Mouse (Mus musculus) heart, postnatal 10 days (tissue): ENCODE measurements around the gene Ttll7. TPM values are rescaled to one million over a fixed set of nuclear protein-coding genes. Genes with fewer than 3 reads are reported as not detected.

Source experiments
- DNase-seq, 2 experiments: peaks; one replicate each; pipeline ENCODE4 v3.0.0; 2021
- intact Hi-C: fragments of 180-260 bp; cut with DNase I; formaldehyde crosslinking; loops from one replicate; pipeline ENCODE4 v1.15.1; 2025
- total RNA-seq, 2 experiments: library from RNA; stranded (reverse); gene quantifications; 2 replicates each; pipeline ENCODE4 v1.2.3; 2021

Ttll7 gene
- total RNA-seq, result 1 to 10 TPM; 2.6 to 3.1 TPM

GRCm38 (mm10) chr3:146851966-146852891, at the start of gene Ttll7:
TSS of gene Ttll7 (plus strand) at chr3:146852367.
- DNase-seq, result peak; percentile 85 to 86
- intact Hi-C loops, result loop anchor here (2.0 kb wide), 1 partner anchor 59 kb away; no protein-coding TSS in a partner anchor

- peak in 1 of 2 experiments; percentile 76 for DNase-seq
- intact Hi-C loops, result no loop called here
Measured at GRCm38 (mm10) chr3:146812041-146812878, 39.9 kb upstream of the Ttll7 start.

GRCm38 (mm10) chr3:146812901-146813393, 39.2 kb upstream of the Ttll7 start, which contains the start of gene Prkacb:
TSS of gene Prkacb (minus strand) at chr3:146812990.
- peak; percentile 94 to 95 for DNase-seq
- intact Hi-C loops, result no loop called here

DNA sequence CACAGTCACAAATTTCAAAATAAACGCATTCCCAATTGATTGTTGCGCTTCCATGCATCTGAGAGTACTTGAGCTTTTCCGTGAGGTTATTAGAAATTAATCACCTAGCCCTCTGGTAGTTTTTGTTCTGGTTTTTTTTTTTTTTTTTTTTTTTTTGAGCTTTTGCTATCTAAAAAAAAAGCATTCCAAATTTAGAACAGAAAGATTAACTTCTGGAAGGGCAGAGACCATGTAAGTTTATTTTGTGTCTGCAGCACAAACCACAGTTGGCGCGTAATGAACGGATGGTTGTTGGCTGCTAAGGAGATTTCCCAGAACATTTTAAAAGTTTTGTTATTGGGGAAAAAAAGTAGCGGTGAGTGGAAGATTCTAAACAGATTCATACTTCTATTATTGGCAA, 38.5 kb upstream of the Ttll7 start:
- intact Hi-C loops, result no loop called here

DNA sequence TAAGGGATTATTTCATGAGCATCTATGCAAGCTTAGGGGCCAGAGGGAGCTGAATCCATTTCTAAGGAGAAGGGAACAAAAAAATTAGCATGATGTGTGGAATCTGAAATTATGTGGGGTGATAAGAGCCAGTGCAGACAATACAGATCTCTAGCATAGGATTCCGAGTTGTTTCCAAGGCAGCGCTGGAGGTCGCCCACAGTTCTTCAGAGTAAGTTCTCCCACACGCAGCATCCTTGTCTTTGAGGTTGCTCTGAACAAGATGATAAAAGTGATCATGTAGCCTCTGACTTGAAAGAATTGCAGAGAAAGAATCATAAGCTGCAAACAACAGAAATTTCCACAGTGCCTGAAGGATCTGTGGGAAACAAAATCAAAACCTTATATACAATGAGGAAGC, 31.4 kb upstream of the Ttll7 start:
- no peak for DNase-seq
- intact Hi-C loops, result no loop called here

More for the DNA sequence above, 38.5 kb upstream of the Ttll7 start:
- DNase-seq, result no peak

GRCm38 (mm10) chr3:146842766-146843165, 9.4 kb upstream of the Ttll7 start:
- DNase-seq, result peak in 1 of 2 experiments; percentile 7
- intact Hi-C loops, result no loop called here

- intact Hi-C loops, result no loop called here
- no peak for DNase-seq
Measured at GRCm38 (mm10) chr3:146843470-146843869, 8.7 kb upstream of the Ttll7 start.

GRCm38 (mm10) chr3:146846237-146846636, 5.9 kb upstream of the Ttll7 start:
- DNase-seq, result peak; percentile 6 to 10
- intact Hi-C loops, result no loop called here

DNA sequence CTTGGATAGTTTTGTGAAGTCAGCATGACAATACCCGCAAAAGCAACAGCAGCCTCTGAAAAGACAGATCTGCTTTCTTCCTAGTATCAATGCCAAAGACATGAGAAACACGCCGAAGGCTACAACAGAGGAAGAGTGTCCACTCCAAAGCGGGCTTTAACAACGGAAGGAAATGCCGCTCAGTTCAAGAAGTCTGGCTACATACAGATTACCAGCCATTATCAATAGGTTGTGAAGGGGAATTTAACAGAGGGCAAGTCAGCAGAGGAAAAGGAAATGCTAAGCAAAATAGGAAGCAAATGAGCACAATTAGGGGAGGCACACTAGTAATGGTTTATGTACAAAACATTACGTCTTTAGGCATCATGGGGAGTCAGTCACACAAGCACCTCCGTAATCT, 4.1 kb upstream of the Ttll7 start:
- no peak for DNase-seq
- intact Hi-C loops, result no loop called here

- DNase-seq, result no peak
- intact Hi-C loops, result no loop called here
Measured at GRCm38 (mm10) chr3:146849360-146849759, 2.8 kb upstream of the Ttll7 start.

DNA sequence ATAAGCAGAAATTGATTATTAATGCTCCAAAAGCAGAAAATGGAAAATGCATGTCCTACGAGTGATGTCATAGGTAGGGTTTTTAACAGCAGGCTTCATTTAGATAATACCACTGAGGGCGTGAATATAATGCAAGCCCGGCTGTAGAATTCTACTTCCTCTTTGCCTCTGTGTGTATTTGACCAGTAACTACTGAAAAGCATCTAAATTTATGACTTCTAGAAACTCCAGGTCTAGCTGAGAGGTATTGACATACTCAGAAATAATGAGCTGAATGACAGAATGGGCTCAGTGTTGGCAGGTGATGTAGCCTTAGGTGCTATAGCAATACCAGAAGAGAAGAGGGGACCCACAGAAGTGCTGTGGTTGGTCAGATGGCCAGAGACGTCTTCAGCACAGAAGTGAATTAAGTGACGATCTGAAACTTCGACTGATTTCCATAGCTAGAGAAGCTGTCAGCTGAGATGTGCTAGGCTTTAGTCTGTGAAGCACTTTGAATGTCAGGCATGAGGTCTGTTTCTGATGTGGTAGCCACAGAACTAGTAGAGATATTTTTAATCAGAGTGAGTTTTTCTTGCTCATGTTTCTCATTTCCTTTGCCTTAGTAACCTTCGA, 2.4 kb downstream of the Ttll7 start:
- DNase-seq, result no peak
- intact Hi-C loops, result no loop called here

DNA sequence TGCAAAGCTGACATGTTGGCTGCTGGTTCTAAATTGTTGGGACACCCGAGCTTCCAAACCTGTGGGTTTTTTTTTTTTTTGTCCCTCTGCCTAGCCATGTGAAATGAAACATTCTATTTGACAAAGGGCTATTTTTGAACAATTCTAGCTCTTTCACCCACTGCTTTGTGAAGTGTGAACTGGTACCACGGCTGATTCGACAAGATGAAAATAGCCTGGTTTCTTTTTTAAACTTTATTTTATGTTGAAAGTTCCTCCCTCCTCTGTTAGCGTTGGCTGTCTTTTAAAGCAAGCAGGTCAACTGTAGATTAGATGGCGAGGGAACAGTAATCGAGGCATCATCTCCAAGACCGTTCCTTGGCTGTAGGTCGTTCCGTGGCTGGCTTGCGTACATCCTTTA, 5.2 kb downstream of the Ttll7 start:
- intact Hi-C loops, result no loop called here
- no peak for DNase-seq

DNA sequence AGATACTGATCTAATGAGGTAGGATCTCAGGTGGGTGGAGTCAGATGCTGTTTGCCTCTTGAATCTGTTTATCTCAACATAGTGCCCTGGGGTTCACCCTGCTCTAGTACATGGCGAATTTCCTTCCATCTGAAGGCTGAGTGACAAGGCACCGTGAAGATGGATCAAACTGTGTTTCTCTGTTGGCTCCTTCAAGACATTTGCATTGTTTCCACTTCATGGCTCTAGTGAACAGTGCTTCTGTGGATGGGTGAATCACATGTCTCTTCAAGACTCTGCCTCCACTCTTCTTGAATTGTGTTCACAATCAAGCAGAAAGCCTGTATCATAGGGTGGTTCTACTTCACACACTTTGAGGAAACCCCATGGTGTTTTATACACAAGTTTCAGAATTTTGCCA, 8.1 kb downstream of the Ttll7 start:
- DNase-seq, result no peak

GRCm38 (mm10) chr3:146866563-146866962, 14.4 kb downstream of the Ttll7 start:
- intact Hi-C loops, result loop anchor here (5.0 kb wide), 1 partner anchor 36 kb away; no protein-coding TSS in a partner anchor
- DNase-seq, result no peak

More for the DNA sequence above, 8.1 kb downstream of the Ttll7 start:
- intact Hi-C loops, result no loop called here

DNA sequence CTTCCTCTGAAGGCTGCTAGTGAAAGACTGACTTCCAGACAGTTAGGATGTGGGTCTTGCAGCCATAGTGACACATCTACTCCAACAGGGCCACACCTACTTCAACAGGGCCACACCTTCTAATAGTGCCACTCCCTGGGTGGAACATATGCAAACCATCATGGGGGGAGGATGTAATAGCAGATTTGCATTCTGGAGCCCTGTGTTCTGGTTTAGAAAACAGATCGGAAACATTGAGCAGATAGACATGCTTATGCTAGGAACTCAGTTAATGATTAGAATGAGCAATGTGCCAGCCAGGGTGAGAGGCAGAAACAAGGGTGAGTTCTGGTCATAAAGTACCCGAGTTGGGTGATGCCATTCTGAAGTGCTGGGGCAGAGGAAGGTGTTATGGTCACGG, 19.8 kb downstream of the Ttll7 start:
- no peak for DNase-seq
- intact Hi-C loops, result no loop called here

DNA sequence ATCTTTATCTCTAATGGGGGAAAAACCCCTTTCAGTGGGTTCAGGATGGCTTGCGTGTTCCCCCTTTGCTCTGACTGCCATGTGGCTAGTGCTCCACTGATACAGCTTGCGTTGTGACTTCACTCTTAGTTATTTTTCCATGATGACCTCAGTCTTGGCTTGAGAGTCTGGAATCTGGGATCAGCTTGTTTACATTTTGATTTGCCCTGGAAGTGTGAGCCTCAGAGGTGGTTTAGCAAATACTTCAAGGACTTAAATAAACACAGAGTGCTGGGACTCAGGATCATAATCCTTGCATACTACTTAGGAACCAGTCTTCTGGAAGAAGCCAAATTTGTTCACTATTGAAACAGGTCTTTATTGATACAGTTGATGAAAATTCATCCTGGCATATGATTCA, 23.8 kb downstream of the Ttll7 start:
- intact Hi-C loops, result no loop called here
- DNase-seq, result peak; percentile 44 to 45

- no peak for DNase-seq
- intact Hi-C loops, result no loop called here
Measured at GRCm38 (mm10) chr3:146893931-146894330, 41.8 kb downstream of the Ttll7 start.

GRCm38 (mm10) chr3:146896581-146896980, 44.4 kb downstream of the Ttll7 start:
- intact Hi-C loops, result no loop called here
- DNase-seq, result no peak

- DNase-seq, result peak in 1 of 2 experiments; percentile 7
- intact Hi-C loops, result loop anchor here (5.0 kb wide), 1 partner anchor 33 kb away; no protein-coding TSS in a partner anchor
Measured at GRCm38 (mm10) chr3:146900094-146900493, 47.9 kb downstream of the Ttll7 start.

- intact Hi-C loops, result loop anchor here (5.0 kb wide), 1 partner anchor 34 kb away; no protein-coding TSS in a partner anchor
- no peak for DNase-seq
Measured at GRCm38 (mm10) chr3:146901729-146902128, 49.6 kb downstream of the Ttll7 start.
